8 mouse cellular contexts compared by ENCODE assay signal in genomic region chr4:119422294-119422964, GRCm38 (mm10). TPM values are rescaled to one million over a fixed set of nuclear protein-coding genes. Genes with fewer than 3 reads are reported as not detected.
A peak's percentile ranks its signal among the peaks of the same experiment; 100 is the strongest.
DNase-seq lines count a peak whose midpoint lies in the region; ATAC-seq and TF ChIP-seq lines count a peak whose summit lies in the region.

Ppcs (minus strand) TSS chr4:119422420.
Zmynd12 (plus strand) TSS chr4:119422814.

- WGBS in hindbrain, embryonic 11.5 days = under 1% methylated on average over 51 of the region's 52 CpGs
- whole genome bisulfite sequencing in lung, postnatal 0 days = 1% methylated on average over 52 of the region's 52 CpGs

- peak; percentile 73 for DNase-seq in NIH3T3 (ENCODE audit: low read depth)
- peak; percentile 93 for DNase-seq in cerebellum, adult 9-11 months
- DNase-seq in frontal cortex, adult 2 months (ENCODE audit: extremely low spot score in 1 of 2, low spot score in 1 of 2) = peak; percentile 71 to 90
- peak; percentile 90 for DNase-seq in hindbrain, embryonic 11.5 days (ENCODE audit: low spot score)
- DNase-seq in layer of hippocampus, postnatal 10 days (ENCODE audit: low spot score in 2 of 2) = peak; percentile 77 to 85
- DNase-seq in lung, postnatal 0 days (ENCODE audit: low spot score) = peak; percentile 97
- DNase-seq in ovary, postnatal 10 days (ENCODE audit: low spot score) = peak; percentile 86
- DNase-seq in thymus, postnatal 0 days (ENCODE audit: low spot score) = peak; percentile 88

- peak; percentile 96 for ATAC-seq in hindbrain, embryonic 11.5 days (ENCODE audit: low FRiP score)
- peak; percentile 96 for ATAC-seq in lung, postnatal 0 days

- H3K4me2 ChIP-seq in hindbrain, embryonic 11.5 days (replicated peaks; ENCODE audit: low read depth, low read length) = peak within 1 kb of the TSS; percentile 85
- H3K4me2 ChIP-seq in lung, postnatal 0 days (replicated peaks; ENCODE audit: low read depth, low read length) = peak within 1 kb of the TSS; percentile 88

- peak within 1 kb of the TSS; percentile 92 for H3K9ac ChIP-seq in hindbrain, embryonic 11.5 days (ENCODE audit: low read depth, low read length)
- peak within 1 kb of the TSS; percentile 58 for H3K9ac ChIP-seq in lung, postnatal 0 days (replicated peaks; ENCODE audit: low read depth)

- TF ChIP-seq CTCF in lung, postnatal 0 days (IDR thresholded peaks at IDR 0.05) = peak; percentile 44

- peak within 1 kb of the TSS; percentile 59 for H3K4me3 ChIP-seq in hindbrain, embryonic 11.5 days (ENCODE audit: low read depth, low read length)
- peak within 1 kb of the TSS; percentile 49 for H3K4me3 ChIP-seq in lung, postnatal 0 days (ENCODE audit: low read depth, low read length)

- no peaks in the 10 kb centered on the region for H3K36me3 ChIP-seq in hindbrain, embryonic 11.5 days (ENCODE audit: control insufficient read depth, insufficient read depth, low read length)
- no peaks in the 10 kb centered on the region for H3K36me3 ChIP-seq in lung, postnatal 0 days (ENCODE audit: insufficient read depth, low read length)

- H3K27ac ChIP-seq in hindbrain, embryonic 11.5 days (ENCODE audit: low read depth, low read length) = peak within 1 kb of the TSS; percentile 79
- H3K27ac ChIP-seq in lung, postnatal 0 days (ENCODE audit: low read length) = peak within 1 kb of the TSS; percentile 68

- no peaks in the 10 kb centered on the region; the same call in 1 of the 2 replicates for H3K4me1 ChIP-seq in hindbrain, embryonic 11.5 days (replicated peaks; ENCODE audit: control insufficient read depth, insufficient read depth, low read length)
- H3K4me1 ChIP-seq in lung, postnatal 0 days (ENCODE audit: insufficient read depth, low read depth, low read length) = peaks cover 13% of the 10 kb centered on the region; the same call in 1 of the 2 replicates

- no peaks in the 10 kb centered on the region for H3K9me3 ChIP-seq in hindbrain, embryonic 11.5 days (ENCODE audit: control insufficient read depth, low read length)
- H3K9me3 ChIP-seq in lung, postnatal 0 days (ENCODE audit: low read length) = no peaks in the 10 kb centered on the region

- H3K27me3 ChIP-seq in hindbrain, embryonic 11.5 days (ENCODE audit: control insufficient read depth, insufficient read depth, low read length) = no peaks in the 10 kb centered on the region
- no peaks in the 10 kb centered on the region for H3K27me3 ChIP-seq in lung, postnatal 0 days (replicated peaks; ENCODE audit: insufficient read depth, low read length)

- peak; percentile 63 for TF ChIP-seq EP300 in lung, postnatal 0 days (IDR thresholded peaks at IDR 0.05)

RNA-seq across cellular contexts. Expression of gene Ppcs, which starts in this region (rescaled TPM):
- 7.7 and 10.3 TPM in 2 replicates for polyA plus RNA-seq in frontal cortex, adult 2 months (2012; rRNA removed)
- polyA plus RNA-seq in hindbrain, embryonic 11.5 days (2014; fragmentation: Nextera tagmentation; extraction: Ambion mirVana) = 21.0 and 25.5 TPM in 2 replicates
- 1 to 10 TPM; 6.1 to 6.2 TPM for total RNA-seq in layer of hippocampus, postnatal 10 days (2021)
- 28.4 and 30.5 TPM in 2 replicates for polyA plus RNA-seq in lung, postnatal 0 days (2015; fragmentation: Nextera tagmentation; extraction: Ambion mirVana)
- 41.9 and 43.8 TPM in 2 replicates for polyA plus RNA-seq in thymus, postnatal 0 days (2015; fragmentation: Nextera tagmentation; extraction: Ambion mirVana)

RNA-seq across cellular contexts. Expression of gene Zmynd12, which starts in this region (rescaled TPM):
- 0.80 and 0.88 TPM in 2 replicates for polyA plus RNA-seq in frontal cortex, adult 2 months (2012; rRNA removed)
- polyA plus RNA-seq in hindbrain, embryonic 11.5 days (2014; fragmentation: Nextera tagmentation; extraction: Ambion mirVana) = 0.23 and 0.29 TPM in 2 replicates
- total RNA-seq in layer of hippocampus, postnatal 10 days (2021) = not detected
- 2.9 and 3.3 TPM in 2 replicates for polyA plus RNA-seq in lung, postnatal 0 days (2015; fragmentation: Nextera tagmentation; extraction: Ambion mirVana)
- polyA plus RNA-seq in thymus, postnatal 0 days (2015; fragmentation: Nextera tagmentation; extraction: Ambion mirVana) = 0.41 and 0.46 TPM in 2 replicates

Comparison
In these comparisons a context has a peak if more than half of its experiments do, and no peak if none do; other contexts are left out.
1. Peak in every context shown above with its lines: DNase-seq, ATAC-seq, H3K4me3 ChIP-seq and H3K27ac ChIP-seq.